Mouse (Mus musculus) layer of hippocampus, postnatal 36 days (tissue): ENCODE data around the gene D630003M21Rik. TPM values are rescaled to one million over a fixed set of nuclear protein-coding genes. Genes with fewer than 3 reads are reported as not detected.
A peak's percentile ranks its signal among the peaks of the same experiment; 100 is the strongest.

Source experiments
- DNase-seq, 2 experiments: peaks; one replicate each; pipeline ENCODE4 v3.0.0; 2022
- total RNA-seq, 2 experiments: library from RNA; stranded (reverse); gene quantifications; 2 replicates each; pipeline ENCODE4 v1.2.3; 2021

Gene D630003M21Rik
- total RNA-seq, 2 experiments from 2014 or later, result 3.6 to 3.7 TPM

DNA sequence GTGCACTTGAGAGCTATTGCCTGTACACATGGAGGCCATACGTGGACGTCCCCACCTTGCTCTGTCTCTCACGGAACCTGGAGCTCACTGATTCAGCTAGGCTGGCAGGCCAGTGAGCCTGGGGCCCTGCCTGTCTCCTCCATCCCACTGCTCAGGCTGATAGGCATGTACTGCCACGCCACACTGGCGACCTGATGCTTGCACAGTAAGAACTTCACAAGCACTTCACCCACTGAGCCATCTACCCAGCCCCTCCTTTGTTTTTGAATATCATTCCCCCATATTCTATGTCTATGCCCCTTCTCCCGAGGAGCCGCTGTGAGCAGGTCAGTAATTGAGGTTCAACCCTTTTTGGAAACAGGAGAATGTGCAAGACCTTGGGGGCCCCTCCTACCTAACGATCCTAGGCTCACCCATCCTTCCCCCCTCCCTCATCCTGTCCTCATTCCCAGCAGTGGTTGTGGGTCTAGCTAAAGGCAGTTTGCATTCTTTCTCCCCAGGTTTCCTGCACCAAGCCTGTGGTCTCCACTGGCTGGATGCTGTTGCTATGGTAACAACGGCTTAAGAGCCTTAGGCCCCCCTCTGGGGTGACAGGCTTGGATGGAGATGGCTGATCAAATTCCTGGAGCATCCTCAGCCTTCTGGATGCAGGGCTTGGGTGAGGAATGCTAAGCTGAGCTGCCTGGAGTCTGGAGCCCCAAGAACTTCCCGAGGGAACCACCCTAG lies 35.2 kb downstream of the D630003M21Rik start:
- DNase-seq, result no peak

DNA sequence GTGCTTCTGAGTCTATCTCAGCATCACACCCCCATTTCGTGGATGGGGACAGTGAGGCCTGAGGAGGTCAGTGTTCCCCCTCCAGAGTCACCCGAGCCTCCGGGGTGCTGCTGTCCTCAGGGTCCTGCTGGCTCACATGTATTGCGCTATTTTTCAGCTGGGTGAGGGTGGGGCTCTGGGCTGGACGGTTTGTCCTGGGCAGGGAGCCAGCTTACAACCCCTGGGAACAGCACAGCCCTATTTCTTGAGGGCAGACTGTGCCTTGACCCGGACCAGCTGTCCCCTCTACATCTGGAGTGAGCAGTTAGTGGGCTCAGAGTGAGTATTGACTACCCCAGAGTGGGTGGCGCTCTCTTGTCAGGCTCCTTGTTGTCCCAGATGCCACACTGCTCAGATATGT lies 37.9 kb downstream of the D630003M21Rik start:
- peak in 1 of 2 experiments; percentile 48 for DNase-seq

DNA sequence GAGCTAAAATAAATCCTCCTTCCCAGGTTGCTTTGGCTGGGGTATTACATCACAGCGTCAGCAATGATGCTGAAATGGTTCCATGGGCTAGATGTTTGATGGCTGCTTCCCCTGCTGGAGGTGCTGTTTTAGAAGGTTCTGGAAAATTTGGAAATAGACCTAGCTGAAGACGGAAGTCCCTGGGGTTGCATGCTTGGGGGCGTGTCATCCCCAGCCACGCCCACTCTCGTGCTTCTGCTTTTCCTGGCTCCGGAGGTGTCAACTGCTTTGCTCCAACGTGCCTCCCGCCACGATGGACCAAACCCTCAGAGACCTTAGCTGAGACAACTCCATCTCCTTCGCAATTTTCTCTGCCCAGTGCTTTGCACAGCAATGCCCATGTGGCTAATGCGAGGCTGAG lies 39.6 kb downstream of the D630003M21Rik start:
- no peak for DNase-seq

DNA sequence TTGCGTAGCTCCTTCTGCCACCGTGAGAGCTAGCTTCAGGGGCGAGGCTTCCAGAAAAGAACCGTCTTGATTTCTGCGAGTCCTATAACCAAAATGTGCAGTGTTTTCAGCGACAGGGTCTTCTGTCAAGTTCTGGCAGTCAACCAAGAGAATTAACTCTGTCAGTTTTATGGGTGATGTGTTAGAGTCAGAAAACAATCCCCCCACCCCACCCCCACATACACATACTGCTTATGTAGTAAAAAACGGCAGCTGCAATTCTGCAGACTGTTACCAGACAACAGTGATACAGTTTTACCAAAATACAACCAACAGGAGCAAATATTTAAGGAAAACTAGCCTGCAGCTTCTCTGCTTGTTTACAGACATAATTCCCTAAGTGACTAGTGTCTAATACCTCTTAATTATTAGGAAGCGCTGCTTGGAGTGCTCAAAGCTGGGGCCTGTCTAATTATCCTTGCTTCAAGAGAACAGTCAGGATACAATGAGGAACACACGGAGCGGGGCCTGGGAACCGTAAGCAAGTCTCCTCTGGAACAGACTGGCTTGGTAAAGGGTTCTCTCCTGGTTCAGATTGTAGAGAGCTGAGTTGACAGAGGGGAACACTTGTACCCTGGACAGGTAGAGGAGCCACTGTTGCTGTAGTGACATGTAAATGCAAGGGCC lies 42.7 kb downstream of the D630003M21Rik start:
- no peak for DNase-seq

DNA sequence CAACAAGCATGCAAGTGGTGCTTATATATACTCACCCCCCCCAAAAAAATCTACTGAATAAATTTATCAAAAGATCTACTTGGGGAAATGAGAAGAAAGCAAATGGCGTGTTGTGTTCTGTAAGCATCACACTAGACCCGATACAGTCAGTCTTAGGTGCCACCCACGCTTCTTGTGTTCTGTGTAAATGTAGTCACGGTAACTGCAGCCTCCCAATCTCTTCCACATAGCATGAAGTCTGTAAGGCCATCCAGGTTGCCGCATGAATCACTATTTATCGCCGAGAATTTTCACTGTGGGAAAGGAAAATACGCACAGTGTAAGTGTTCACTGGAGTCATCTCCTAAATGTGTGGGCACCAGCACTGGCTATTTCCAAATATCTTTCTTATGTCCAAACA lies 45.8 kb downstream of the D630003M21Rik start:
- no peak for DNase-seq

DNA sequence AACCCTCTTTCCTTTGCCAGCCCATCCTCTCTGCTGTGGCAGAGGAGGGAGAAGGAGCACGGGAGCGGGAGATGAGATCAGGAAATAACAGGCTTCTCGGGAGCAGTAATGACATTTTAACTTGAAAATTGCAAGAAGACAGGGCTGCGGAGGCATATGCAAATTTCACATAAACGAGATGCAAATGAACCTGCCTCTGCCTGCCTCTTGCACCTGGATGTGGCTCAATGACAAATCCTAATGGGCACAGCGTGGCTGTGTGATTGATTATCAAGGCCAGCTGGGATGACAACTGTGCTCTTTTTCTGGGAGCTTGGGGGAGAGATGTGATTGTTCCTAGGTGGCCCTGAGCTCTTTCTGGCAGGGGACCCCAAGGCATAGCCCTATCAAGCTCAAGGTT lies 47.1 kb downstream of the D630003M21Rik start:
- DNase-seq, result no peak

DNA sequence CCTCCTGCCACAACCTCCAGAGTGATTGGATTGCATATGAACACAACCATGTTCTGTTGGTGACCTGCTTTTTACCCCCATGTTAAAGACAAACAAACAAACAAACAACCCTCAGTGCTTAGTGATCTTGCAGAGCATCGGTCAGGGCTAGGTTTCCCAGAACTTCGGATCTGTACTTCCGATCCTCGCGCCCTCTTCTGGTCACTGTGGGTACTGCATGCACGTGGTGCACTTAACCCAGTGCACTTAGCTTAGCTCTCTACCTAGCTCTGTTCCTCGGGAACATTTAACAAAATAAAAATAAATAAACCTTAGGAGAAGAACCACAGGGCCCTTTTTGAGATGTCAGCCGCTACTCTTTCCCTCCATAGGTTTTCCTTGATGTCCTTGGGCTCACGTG lies 48.2 kb downstream of the D630003M21Rik start:
- DNase-seq, result no peak

DNA sequence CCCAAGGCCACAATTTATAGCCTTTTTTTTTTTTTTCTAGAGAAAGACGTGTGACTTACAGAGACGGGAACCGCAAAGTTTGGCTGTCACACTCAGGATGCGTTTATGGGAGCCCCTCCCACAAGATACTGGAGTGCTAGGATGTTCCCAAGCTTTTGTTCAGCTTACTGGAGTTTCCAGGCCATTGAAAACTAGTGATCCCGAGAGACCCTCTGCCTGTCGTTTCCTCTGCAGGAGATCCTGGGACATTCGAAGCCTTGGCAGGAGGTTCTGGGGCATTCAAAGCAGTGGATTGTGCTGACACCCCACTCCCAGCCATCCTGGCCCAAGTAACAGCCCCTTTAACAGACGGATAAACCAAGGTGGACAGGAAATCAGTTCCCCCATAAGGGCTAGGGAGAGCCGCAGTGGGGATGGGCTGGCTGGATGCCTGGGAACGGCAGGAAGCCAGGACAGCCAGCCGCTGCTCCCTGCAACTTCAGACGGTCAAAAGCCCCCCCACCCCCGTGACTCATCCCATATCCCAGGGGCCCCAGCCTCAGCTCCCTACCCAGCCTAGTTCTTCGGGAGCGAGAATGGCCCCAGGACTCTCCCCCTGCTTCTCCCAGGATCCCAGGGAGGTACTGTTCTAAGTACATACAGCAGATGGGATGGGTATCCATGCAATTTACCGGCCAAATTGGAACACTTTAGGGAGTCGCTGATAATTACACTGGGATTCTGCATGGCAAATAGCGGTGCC lies 49.5 kb downstream of the D630003M21Rik start:
- DNase-seq, result no peak

DNA sequence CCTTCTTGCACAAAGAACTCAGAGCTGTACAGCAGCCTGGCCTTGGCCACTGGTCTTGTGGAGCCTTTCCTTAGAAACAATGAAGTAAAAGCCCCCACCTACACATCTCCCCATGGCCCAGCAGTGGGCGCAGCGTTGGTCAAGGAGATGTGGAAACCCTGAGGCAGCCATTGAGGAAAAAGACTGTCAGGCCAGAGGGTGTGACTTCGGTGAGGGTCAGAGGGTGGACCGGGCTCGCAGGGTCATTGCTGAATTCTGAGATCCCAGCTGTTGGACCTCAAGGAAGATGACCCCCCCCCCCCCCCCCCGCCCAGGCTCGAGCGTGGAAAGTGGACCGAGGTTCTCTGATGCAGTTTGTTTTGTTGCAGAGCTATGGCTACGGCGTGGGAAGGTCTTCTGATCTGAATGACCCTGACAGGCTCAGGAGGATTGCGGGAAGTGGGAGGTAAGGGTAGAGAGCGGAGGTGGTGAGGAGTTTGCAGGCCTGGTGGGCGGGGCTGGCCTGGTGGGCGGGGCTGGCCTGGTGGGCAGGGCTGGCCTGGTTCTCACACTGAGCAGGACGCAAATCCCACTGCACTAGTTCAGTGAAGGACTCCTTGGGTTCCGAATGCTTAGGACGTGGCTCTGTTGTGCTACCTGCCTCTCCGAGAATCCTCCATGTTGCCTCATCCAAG lies 50.2 kb downstream of the D630003M21Rik start:
- no peak for DNase-seq

DNA sequence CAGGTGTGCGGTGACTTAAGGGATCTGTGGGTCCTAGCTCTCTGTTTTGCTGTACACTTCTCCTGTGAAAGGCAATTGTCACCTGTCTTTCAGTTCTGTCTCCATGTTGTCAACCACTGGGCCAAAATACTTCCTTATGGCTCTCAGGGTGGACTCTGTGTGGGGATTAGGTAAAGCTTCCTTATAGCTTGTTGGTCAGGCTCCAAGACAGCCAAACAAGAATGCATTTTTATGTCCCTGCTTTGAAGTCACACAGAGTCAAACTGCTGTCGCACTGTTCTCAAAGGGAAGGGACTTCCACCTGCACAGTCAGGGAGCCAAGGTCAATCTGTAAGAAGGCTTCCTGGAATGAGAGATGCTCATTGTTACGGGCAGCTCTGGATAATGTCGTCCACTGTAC lies 50.9 kb downstream of the D630003M21Rik start:
- DNase-seq, result no peak

DNA sequence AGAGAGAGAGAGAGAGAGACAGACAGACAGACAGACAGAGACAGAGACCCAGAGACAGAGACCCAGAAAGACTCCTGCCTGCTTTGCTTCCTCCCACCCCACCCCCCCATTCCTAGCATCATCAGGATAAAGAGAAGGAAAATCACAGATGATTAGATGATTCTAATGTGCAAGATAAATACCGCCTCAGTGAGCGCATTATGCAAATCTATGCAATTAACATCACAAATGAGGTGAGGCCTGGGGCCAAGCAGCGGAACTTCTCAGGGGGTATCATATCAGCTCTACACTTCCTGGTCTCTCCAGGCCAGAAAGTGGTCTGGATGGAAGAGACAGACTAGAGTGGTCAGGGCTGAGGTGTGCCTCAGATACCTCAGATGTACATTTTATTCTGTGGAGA lies 51.4 kb downstream of the D630003M21Rik start:
- no peak for DNase-seq

DNA sequence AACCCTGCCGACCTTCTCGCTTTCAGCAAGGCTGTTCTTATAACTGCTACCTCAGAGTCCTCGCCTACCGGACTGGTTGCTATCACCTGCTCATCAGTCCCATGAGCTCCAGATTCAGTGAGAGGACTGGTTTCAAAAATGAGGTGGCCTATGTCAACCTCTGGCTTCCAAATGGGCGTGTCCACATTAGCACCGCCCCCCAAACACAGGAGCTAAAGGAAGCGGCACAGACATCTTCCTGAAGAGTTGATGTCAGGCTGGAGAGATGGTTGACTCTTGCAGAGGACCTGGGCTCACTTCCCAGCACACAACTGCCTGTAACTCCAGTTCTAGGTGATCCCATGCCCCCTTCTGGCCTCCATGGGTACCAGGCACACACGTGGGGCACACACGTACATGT lies 52.3 kb downstream of the D630003M21Rik start:
- no peak for DNase-seq

DNA sequence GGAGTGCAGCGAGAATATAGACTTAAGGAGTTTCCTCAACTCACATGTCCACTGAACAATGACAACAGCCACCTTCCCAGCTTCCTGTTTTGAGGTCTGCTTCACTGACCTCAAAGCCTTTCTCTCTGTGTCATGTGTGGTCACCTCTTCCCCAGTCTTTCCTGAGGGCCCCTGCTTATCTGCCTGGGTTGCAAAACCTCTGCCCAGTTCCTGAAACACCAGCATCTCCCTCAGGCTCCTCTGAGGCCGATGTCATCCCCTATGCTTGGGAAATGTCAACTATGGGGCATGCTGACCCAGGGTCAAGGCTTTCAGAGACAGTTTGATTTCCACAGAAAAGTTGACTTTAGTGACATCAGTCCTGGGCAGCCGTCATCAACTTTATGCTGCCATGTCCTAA lies 53.6 kb downstream of the D630003M21Rik start:
- no peak for DNase-seq

DNA sequence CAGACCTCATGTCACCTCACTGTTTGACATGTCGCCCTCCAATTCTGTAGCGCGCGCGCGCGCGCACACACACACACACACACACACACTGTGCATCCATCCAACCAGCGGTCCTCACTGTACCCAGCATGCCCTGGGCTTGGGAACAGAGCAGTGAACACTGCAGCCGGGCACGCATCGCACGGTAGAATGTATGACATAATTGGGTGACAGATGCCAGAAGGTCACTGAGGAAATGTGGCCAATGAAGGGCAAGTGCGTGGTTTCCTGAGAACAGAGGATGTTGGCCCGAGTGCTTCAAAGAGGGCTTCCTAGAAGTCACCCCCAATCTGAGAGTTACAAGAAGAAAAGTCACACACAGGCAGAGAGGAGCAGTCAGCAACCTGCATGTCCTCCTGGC lies 54.1 kb downstream of the D630003M21Rik start:
- DNase-seq, result no peak

DNA sequence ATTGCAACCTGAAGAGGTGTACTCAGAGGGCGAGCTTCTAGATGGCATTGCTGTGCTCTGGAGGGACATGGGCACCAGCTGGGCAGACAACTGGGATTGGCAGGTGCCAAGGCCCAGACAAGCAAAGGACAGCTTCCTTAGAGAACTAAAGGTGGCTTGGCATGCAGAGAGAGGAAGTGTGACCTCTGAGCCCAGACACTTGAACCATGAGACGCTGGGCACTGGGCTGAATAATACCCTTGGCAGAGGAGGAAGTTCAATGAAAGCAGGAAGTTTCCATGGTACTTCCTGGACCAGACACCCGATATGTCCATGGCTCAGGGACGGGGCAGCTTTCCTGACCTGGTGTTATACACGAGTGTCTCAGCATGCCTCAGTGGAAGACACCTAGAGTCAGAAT lies 54.6 kb downstream of the D630003M21Rik start:
- no peak for DNase-seq

DNA sequence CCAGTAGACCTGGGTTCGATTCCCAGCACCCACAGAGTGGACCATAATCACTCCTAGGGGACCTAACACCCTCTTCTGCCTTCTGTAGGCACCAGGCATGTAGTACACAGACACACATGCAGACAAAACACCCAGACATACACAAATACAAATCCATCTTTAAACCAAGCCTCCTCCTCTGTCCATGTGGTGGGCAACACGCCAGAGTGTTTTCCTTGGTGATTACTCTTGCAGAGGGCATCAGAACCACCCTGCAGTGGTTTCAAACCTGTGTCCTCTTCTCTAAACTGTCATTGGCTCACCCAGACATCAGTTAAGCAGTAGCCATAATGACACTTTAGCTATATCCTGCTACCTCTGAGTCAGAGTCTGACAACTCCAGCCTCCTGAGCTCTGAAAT lies 58.6 kb downstream of the D630003M21Rik start:
- no peak for DNase-seq

DNA sequence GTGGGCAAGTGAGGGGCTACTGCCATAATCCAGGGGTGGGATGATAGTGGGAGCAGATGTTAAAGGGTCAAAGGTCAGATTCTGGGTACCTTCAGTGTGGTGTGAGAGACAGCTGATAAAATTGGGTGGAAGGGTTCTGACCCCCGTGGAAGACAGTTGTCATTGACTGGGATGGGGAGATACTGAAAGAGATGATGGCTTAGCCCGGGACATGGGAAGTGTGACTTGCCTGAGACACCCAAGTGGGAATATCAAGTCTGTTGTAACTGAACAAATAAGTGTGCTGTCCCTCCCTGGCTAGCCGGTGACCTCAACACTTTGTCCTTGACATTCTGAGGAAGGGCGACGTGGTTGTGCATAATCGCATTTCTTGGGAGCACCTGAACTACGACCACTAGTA lies 59.3 kb downstream of the D630003M21Rik start:
- DNase-seq, result no peak

DNA sequence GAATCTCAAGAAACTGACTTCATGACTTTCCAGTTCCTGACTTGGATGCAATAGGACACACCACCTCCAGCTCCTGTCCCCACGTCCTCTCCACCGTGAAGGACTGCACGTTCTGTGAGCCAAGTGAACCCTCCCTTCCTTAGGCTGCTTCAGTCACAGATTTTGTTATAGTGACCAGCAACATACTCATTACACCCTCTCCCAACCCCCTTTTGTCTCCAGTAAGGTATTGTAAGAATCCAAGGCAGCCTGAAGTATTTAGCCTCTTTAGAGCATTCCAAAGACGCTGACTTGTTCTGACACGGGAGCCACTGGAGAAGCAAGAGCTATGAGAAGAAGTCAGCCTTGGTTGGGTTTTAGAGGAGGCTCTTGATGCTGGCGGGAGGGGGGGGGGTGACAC lies 59.7 kb downstream of the D630003M21Rik start:
- DNase-seq, result no peak

DNA sequence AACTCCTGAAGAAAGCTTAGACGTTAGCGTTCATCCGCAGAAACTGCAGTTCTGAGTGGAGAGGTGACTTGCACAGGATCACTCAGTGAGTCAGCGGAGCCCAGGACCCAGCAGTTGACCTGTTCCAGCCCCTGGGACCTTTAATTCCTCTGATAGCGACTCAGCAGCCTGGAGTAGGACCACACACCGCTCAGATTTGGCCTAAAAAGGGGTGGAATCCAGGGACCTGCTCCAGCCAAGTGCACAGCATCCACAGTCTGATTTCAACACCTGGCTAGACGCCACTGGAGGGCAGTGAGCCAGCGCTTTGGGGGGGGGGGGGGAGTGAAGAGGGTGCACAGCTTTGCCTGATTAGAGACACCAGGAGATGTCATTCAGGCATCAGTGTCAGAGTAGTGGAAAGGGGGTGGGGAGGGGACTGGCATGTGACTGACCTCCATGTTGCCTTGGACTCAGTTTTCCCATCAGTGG lies 60.2 kb downstream of the D630003M21Rik start:
- DNase-seq, result no peak

DNA sequence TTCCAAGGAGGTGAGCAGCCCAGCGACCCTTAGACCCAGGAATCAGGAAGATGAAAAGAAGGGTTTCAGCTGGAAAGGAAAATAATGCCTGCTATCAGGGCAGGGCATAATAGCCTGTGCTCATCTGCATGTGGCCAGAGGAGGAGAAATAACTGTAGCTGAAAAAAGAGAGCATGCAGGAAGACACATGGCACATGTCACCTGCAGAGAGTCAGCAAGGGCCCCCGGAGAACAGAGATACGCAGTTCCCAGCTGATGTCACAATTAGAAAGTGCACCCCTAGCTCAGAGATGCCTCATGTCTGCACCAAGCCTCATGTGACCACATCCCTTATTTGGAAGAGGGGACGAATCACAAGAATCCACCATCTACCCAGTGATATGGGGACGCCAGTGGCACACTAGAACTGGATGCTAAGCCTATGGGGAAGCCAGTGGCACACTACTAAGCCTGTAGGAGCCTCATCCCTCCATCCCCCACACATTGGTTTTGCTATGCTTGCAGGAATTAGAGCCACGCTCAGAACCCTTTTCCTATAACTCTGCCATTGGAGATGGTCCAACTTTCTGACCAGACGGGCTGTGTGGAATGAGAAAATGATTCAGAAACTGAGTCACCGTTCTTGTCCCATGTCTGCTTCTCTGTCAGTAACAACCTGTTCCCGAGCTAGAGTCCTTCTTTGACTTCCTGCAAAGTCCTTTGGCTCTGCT lies 61.4 kb downstream of the D630003M21Rik start:
- DNase-seq, result no peak

DNA sequence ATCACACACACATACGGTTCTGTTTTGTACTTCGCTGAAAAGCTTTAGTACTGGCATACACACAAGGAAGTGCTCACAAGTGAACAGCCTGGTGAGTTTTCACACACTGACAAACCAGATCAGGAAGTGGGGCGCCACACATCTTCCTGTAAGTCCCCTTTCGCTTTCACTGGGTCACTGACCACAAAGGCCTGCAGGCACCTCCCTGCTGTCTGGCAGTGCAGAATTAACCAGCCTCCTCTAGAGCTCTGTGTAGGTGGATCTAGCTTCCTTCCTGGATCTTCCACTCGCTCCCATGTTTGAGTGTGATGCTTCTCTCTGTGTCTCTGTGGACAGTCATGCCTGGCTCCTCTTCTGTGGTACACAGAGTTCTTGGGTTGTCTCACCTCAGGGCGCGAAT lies 62.4 kb downstream of the D630003M21Rik start:
- DNase-seq, result no peak

DNA sequence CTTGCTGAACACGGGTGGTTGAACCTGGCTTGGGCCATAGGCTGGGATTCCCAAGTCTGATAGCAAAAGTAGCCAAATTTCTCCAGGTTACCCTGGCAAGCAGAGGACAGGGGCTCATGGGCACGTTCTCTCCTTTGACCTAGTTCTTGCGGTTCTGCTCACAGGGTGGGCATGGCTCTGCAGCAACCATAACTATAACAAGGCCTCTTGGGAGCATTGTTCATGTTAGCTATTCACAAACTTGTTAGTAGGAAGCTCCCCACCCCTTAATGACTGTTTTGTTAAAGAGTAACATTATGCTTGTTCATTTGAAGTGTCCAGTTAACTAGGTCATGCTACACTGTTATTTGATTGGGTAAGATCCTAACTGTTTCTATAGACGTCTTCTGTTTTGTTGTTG lies 63.2 kb downstream of the D630003M21Rik start:
- DNase-seq, result no peak
